24 mouse cellular contexts compared by ENCODE assay signal in genomic region chr13:30968311-30968710, GRCm38 (mm10). TPM values are rescaled to one million over a fixed set of nuclear protein-coding genes. Genes with fewer than 3 reads are reported as not detected.
DNase-seq lines count a peak whose midpoint lies in the region; ATAC-seq and TF ChIP-seq lines count a peak whose summit lies in the region.
"Had no signal": no experiment of that assay in that cellular context is flagged by ENCODE, and none has a peak within 500 bp of the region (broad histone marks: within the 10 kb centered on the region; RNA-seq: fewer than 3 reads in every experiment).

No protein-coding gene starts in this region.

- no peak overlapping the region for H3K4me3 ChIP-seq in heart, adult 2 months
- H3K4me3 ChIP-seq in kidney, postnatal 0 days (replicated peaks; ENCODE audit: low read depth, low read length): no peak overlapping the region
- no peak overlapping the region for H3K4me3 ChIP-seq in stomach, embryonic 15.5 days (replicated peaks)
- H3K4me3 ChIP-seq in stomach, postnatal 0 days (ENCODE audit: low read depth, low read length): no peak overlapping the region
- H3K4me3 ChIP-seq: embryonic facial prominence, embryonic 13.5 days; heart, embryonic 15.5 days; hindbrain, embryonic 12.5 days; layer of hippocampus, adult 2 months; limb, embryonic 10.5 days; midbrain, embryonic 15.5 days; myocyte; neural tube, embryonic 15.5 days had no signal

- TF ChIP-seq CTCF in heart, adult 2 months (IDR thresholded peaks at IDR 0.05): no peak
- TF ChIP-seq CTCF in kidney, postnatal 0 days (IDR thresholded peaks at IDR 0.05; ENCODE audit: low read depth): no peak
- no peak for TF ChIP-seq CTCF in stomach, postnatal 0 days (IDR thresholded peaks at IDR 0.05; ENCODE audit: low read depth)

- no peak for TF ChIP-seq EP300 in heart, adult 2 months (IDR thresholded peaks at IDR 0.05; ENCODE audit: insufficient read depth, low read depth, low read length)
- no peak for TF ChIP-seq EP300 in stomach, postnatal 0 days (optimal IDR thresholded peaks at IDR 0.05)

- peaks cover 7% of the 10 kb centered on the region for H3K4me1 ChIP-seq in heart, adult 2 months (ENCODE audit: control insufficient read depth, insufficient read depth, low read length)
- 0 out of 2 replicates have a peak, but pooled peaks cover 6% of the 10 kb centered on the region for H3K4me1 ChIP-seq in kidney, postnatal 0 days (replicated peaks; ENCODE audit: insufficient read depth, low read length)
- peaks cover 11% of the 10 kb centered on the region; the same call in 1 of the 2 replicates for H3K4me1 ChIP-seq in stomach, embryonic 15.5 days
- H3K4me1 ChIP-seq in stomach, postnatal 0 days (replicated peaks; ENCODE audit: control insufficient read depth, insufficient read depth): 0 out of 2 replicates have a peak, but pooled peaks cover 4% of the 10 kb centered on the region

- H3K4me2 ChIP-seq in kidney, postnatal 0 days (ENCODE audit: low read length): no peak overlapping the region
- H3K4me2 ChIP-seq in stomach, embryonic 15.5 days: no peak overlapping the region
- H3K4me2 ChIP-seq in stomach, postnatal 0 days (replicated peaks; ENCODE audit: low read depth): no peak overlapping the region
- H3K4me2 ChIP-seq: embryonic facial prominence, embryonic 13.5 days; heart, embryonic 15.5 days; hindbrain, embryonic 12.5 days; liver, embryonic 11.5 days; midbrain, embryonic 15.5 days; neural tube, embryonic 15.5 days had no signal

- no peak for TF ChIP-seq POLR2A in heart, adult 2 months (IDR thresholded peaks at IDR 0.05; ENCODE audit: insufficient read depth, low read depth, low read length)

- no peaks in the 10 kb centered on the region for H3K27me3 ChIP-seq in heart, adult 2 months (ENCODE audit: control insufficient read depth, insufficient read depth, low read length)
- no peaks in the 10 kb centered on the region for H3K27me3 ChIP-seq in kidney, postnatal 0 days (ENCODE audit: insufficient read depth, low read length)
- no peaks in the 10 kb centered on the region for H3K27me3 ChIP-seq in stomach, embryonic 15.5 days (replicated peaks)
- H3K27me3 ChIP-seq in stomach, postnatal 0 days (ENCODE audit: control insufficient read depth, insufficient read depth, low read length): no peaks in the 10 kb centered on the region
- H3K27me3 ChIP-seq: embryonic facial prominence, embryonic 13.5 days; heart, embryonic 15.5 days; hindbrain, embryonic 12.5 days; midbrain, embryonic 15.5 days; neural tube, embryonic 15.5 days had no signal

- no peak overlapping the region for H3K27ac ChIP-seq in heart, adult 2 months
- H3K27ac ChIP-seq in kidney, postnatal 0 days: no peak overlapping the region
- H3K27ac ChIP-seq in stomach, embryonic 15.5 days: no peak overlapping the region
- no peak overlapping the region for H3K27ac ChIP-seq in stomach, postnatal 0 days (replicated peaks)
- H3K27ac ChIP-seq: embryonic facial prominence, embryonic 13.5 days; heart, embryonic 15.5 days; hindbrain, embryonic 12.5 days; layer of hippocampus, adult 2 months; limb, embryonic 10.5 days; midbrain, embryonic 15.5 days; neural tube, embryonic 15.5 days had no signal

- H3K9me3 ChIP-seq in kidney, postnatal 0 days (replicated peaks; ENCODE audit: low read length): no peaks in the 10 kb centered on the region
- H3K9me3 ChIP-seq in stomach, embryonic 15.5 days: no peaks in the 10 kb centered on the region
- H3K9me3 ChIP-seq in stomach, postnatal 0 days (ENCODE audit: control insufficient read depth, low read length): no peaks in the 10 kb centered on the region
- H3K9me3 ChIP-seq: embryonic facial prominence, embryonic 13.5 days; heart, embryonic 15.5 days; hindbrain, embryonic 12.5 days; limb, embryonic 10.5 days; midbrain, embryonic 15.5 days; neural tube, embryonic 15.5 days had no signal

- no peak overlapping the region for H3K9ac ChIP-seq in heart, adult 2 months (ENCODE audit: low read depth, low read length)
- no peak overlapping the region for H3K9ac ChIP-seq in kidney, postnatal 0 days (ENCODE audit: low read depth, low read length)
- no peak overlapping the region for H3K9ac ChIP-seq in stomach, embryonic 15.5 days
- H3K9ac ChIP-seq in stomach, postnatal 0 days (ENCODE audit: low read length): no peak overlapping the region
- H3K9ac ChIP-seq: embryonic facial prominence, embryonic 13.5 days; heart, embryonic 15.5 days; hindbrain, embryonic 12.5 days; midbrain, embryonic 15.5 days; neural tube, embryonic 15.5 days had no signal

- intact Hi-C loops in heart, adult 2 months (cut with DNase I): loop anchor here (5.0 kb wide), 1 partner anchor 36 kb away; no protein-coding TSS in a partner anchor

- peak; percentile 33; the same call in 1 of the 2 replicates for ATAC-seq in kidney, postnatal 0 days (replicated peaks; ENCODE audit: low FRiP score, low read depth)
- 0 out of 2 replicates have a peak, but pooled peaks have one; percentile 32 for ATAC-seq in stomach, embryonic 15.5 days (ENCODE audit: insufficient read depth, low FRiP score, low read depth)
- no peak for ATAC-seq in stomach, postnatal 0 days (ENCODE audit: low FRiP score, low TSS enrichment)
- ATAC-seq: forebrain, embryonic 14.5 days; midbrain, embryonic 15.5 days had no signal

- WGBS in heart, adult 2 months: 40% methylated on average over 4 of the region's 4 CpGs
- 62% methylated on average over 4 of the region's 4 CpGs for WGBS in kidney, postnatal 0 days
- 50% methylated on average over 4 of the region's 4 CpGs for WGBS in stomach, embryonic 15.5 days
- 46% methylated on average over 4 of the region's 4 CpGs for WGBS in stomach, postnatal 0 days

- peaks cover 4% of the 10 kb centered on the region; the same call in 1 of the 2 replicates for H3K79me2 ChIP-seq in heart, adult 2 months (replicated peaks; ENCODE audit: control insufficient read depth, insufficient read depth, low read length)

- peaks cover 4% of the 10 kb centered on the region; the same call in 1 of the 2 replicates for H3K36me3 ChIP-seq in heart, adult 2 months (ENCODE audit: control insufficient read depth, insufficient read depth, low read length)
- no peaks in the 10 kb centered on the region for H3K36me3 ChIP-seq in kidney, postnatal 0 days (ENCODE audit: insufficient read depth, low read length)
- no peaks in the 10 kb centered on the region for H3K36me3 ChIP-seq in stomach, embryonic 15.5 days
- no peaks in the 10 kb centered on the region for H3K36me3 ChIP-seq in stomach, postnatal 0 days (ENCODE audit: control insufficient read depth, insufficient read depth, low read length)
- H3K36me3 ChIP-seq: embryonic facial prominence, embryonic 13.5 days; heart, embryonic 15.5 days; hindbrain, embryonic 12.5 days; limb, embryonic 10.5 days; midbrain, embryonic 15.5 days; neural tube, embryonic 15.5 days had no signal

- DNase-seq in heart, adult 2 months: peak; percentile 17 to 29
- DNase-seq in heart, adult 11 months: no peak
- DNase-seq in kidney, postnatal 0 days (ENCODE audit: low spot score): no peak
- DNase-seq in kidney, postnatal 10 days: no peak
- no peak for DNase-seq in stomach, postnatal 0 days (ENCODE audit: low spot score)
- DNase-seq in ovary, postnatal 10 days (ENCODE audit: low spot score): no peak
- DNase-seq: adrenal gland, adult 2 months; cerebellum, adult 9-11 months; kidney, postnatal 14 days; right cerebral cortex, postnatal 25 days had no signal

RNA-seq across cellular contexts. Expression of gene Exoc2, which starts 5.6 kb away (rescaled TPM):
- 10 to 100 TPM; 14.3 to 14.7 TPM for total RNA-seq in heart, adult 2 months (2021)
- polyA plus RNA-seq in heart, adult 2 months (2012; rRNA removed): 6.4 and 11.4 TPM in 2 replicates
- polyA plus RNA-seq in kidney, postnatal 0 days (2015; fragmentation: Nextera tagmentation; extraction: Ambion mirVana): 22.1 and 23.4 TPM in 2 replicates
- polyA plus RNA-seq in stomach, embryonic 15.5 days (2015; fragmentation: Nextera tagmentation; extraction: Ambion mirVana): 26.6 and 29.1 TPM in 2 replicates
- 12.7 and 13.2 TPM in 2 replicates for polyA plus RNA-seq in stomach, postnatal 0 days (2015; fragmentation: Nextera tagmentation; extraction: Ambion mirVana)

RNA-seq across cellular contexts. Expression of gene Gm5447, which starts 5.7 kb away (rescaled TPM):
- total RNA-seq in heart, adult 2 months (2021): not detected
- polyA plus RNA-seq in heart, adult 2 months (2012; rRNA removed): not detected in 2 replicates
- polyA plus RNA-seq in kidney, postnatal 0 days (2015; fragmentation: Nextera tagmentation; extraction: Ambion mirVana): 0.11 TPM in 1 of 2 replicates, not detected in the other
- 0.08 and 0.19 TPM in 2 replicates for polyA plus RNA-seq in stomach, embryonic 15.5 days (2015; fragmentation: Nextera tagmentation; extraction: Ambion mirVana)
- 0.07 TPM in 1 of 2 replicates, not detected in the other for polyA plus RNA-seq in stomach, postnatal 0 days (2015; fragmentation: Nextera tagmentation; extraction: Ambion mirVana)
- total RNA-seq: adrenal gland, adult 2 months; granulocyte monocyte progenitor cell, adult 5-6 weeks; megakaryocyte-erythroid progenitor cell, adult 5-6 weeks had no signal
- polyA plus RNA-seq: adrenal gland, adult 2 months; forebrain, embryonic 14.5 days; limb, embryonic 10.5 days; liver, embryonic 11.5 days; midbrain, embryonic 15.5 days; myocyte; neural tube, embryonic 15.5 days had no signal

RNA-seq across cellular contexts. Expression of gene Hus1b, which starts 20.8 kb away (rescaled TPM):
- under 1 TPM in 1 of 2 experiments, not detected in 1; 0.42 TPM for total RNA-seq in heart, adult 2 months (2021)
- not detected in 2 replicates for polyA plus RNA-seq in heart, adult 2 months (2012; rRNA removed)
- polyA plus RNA-seq in kidney, postnatal 0 days (2015; fragmentation: Nextera tagmentation; extraction: Ambion mirVana): 0.13 TPM in 1 of 2 replicates, not detected in the other
- polyA plus RNA-seq in stomach, embryonic 15.5 days (2015; fragmentation: Nextera tagmentation; extraction: Ambion mirVana): 0.10 TPM in 1 of 2 replicates, not detected in the other
- polyA plus RNA-seq in stomach, postnatal 0 days (2015; fragmentation: Nextera tagmentation; extraction: Ambion mirVana): not detected in 2 replicates
- polyA plus RNA-seq: embryonic facial prominence, embryonic 13.5 days; heart, embryonic 15.5 days; hindbrain, embryonic 12.5 days; limb, embryonic 10.5 days; liver, embryonic 11.5 days; lung, embryonic 16.5 days; midbrain, embryonic 15.5 days; myocyte; neural tube, embryonic 15.5 days had no signal

Comparison
In these comparisons a context has a peak if more than half of its experiments do, and no peak if none do; other contexts are left out.
1. DNase-seq: peak in heart, adult 2 months (2 of 2); none in heart, adult 11 months (single experiment), kidney, postnatal 0 days (single experiment), kidney, postnatal 10 days (single experiment), stomach, postnatal 0 days (single experiment) and ovary, postnatal 10 days (single experiment).